Mouse (Mus musculus) liver, adult 2 months (tissue): Measurements from ENCODE around the gene Sema5a. TPM values are rescaled to one million over a fixed set of nuclear protein-coding genes. Genes with fewer than 3 reads are reported as not detected.

Experiments used
- DNase-seq: peaks from one replicate; pipeline ENCODE4 v3.0.0-alpha.2; 2011; ENCODE audit warnings: low read depth, low spot score; ENCODE audit errors: extremely low read depth
- H3K27ac ChIP-seq: fragments of 200-500 bp; replicated peaks from 2 replicates; pipeline ENCODE4 v1.5.1; 2012; ENCODE audit warnings: low read depth, mild to moderate bottlenecking, control low read depth, inconsistent platforms, low read length; ENCODE audit not compliant: insufficient read depth
- H3K27me3 ChIP-seq: fragments of 200-500 bp; 2 replicates; pipeline ENCODE4 v1.6.1; 2012; ENCODE audit warnings: mild to moderate bottlenecking, moderate library complexity, low read length, inconsistent platforms; ENCODE audit not compliant: control insufficient read depth, insufficient read depth
- H3K36me3 ChIP-seq: fragments of 200-500 bp; 2 replicates; pipeline ENCODE4 v1.6.1; 2012; ENCODE audit warnings: low read length, inconsistent platforms; ENCODE audit not compliant: control insufficient read depth, insufficient read depth
- H3K4me1 ChIP-seq: fragments of 200-500 bp; 2 replicates; pipeline ENCODE4 v1.6.1; 2011; ENCODE audit warnings: low read length; ENCODE audit not compliant: control insufficient read depth, insufficient read depth
- H3K4me3 ChIP-seq: fragments of 200-500 bp; 2 replicates; pipeline ENCODE4 v1.5.1; 2011; ENCODE audit warnings: low read depth, mild to moderate bottlenecking, control low read depth, low read length, moderate library complexity; ENCODE audit not compliant: insufficient read depth
- H3K79me2 ChIP-seq: fragments of 200-500 bp; 2 replicates; pipeline ENCODE4 v1.6.1; 2012; ENCODE audit warnings: inconsistent platforms, mild to moderate bottlenecking, low read length, moderate library complexity; ENCODE audit not compliant: control insufficient read depth, insufficient read depth
- H3K9ac ChIP-seq: fragments of 200-500 bp; 2 replicates; pipeline ENCODE4 v1.6.1; 2012; ENCODE audit warnings: low read depth, mild to moderate bottlenecking, control low read depth, inconsistent platforms, low read length
- CTCF ChIP-seq: fragments of 200-500 bp; IDR thresholded peaks from 2 replicates; pipeline ENCODE4 v1.5.1; 2011; ENCODE audit warnings: low read depth, low read length, control low read depth
- POLR2A ChIP-seq: fragments of 200-500 bp; IDR thresholded peaks from 2 replicates; pipeline ENCODE4 v1.6.1; 2011; ENCODE audit warnings: low read length, control low read depth; ENCODE audit not compliant: insufficient read depth; ENCODE audit errors: extremely low read depth
- WGBS: fragments of 180-500 bp; shearing (Covaris S2); methylation state at CpG from one replicate; pipeline ENCODE4 v1.1.7; 2018; 5-methylcytosine and 5-hydroxymethylcytosine counted together
- polyA plus RNA-seq: library from polyadenylated mRNA; depleted of rRNA; stranded (reverse); fragments of >200 nt; gene quantifications from 2 replicates; pipeline ENCODE4 v1.2.3, GENCODE M21; 2012; rRNA removed
- total RNA-seq: library from RNA; depleted of rRNA; stranded (reverse); fragments of >200 nt; gene quantifications from 2 replicates; pipeline ENCODE4 v1.2.3, GENCODE M21; 2014; rRNA removed

Sema5a gene
- total and polyA plus RNA-seq, 2 experiments: 0.22 to 0.46 TPM

- H3K4me1 ChIP-seq: no peaks in the 10 kb centered on the region
- 94% methylated on average over 1 of the region's 1 CpGs for WGBS
- H3K9ac ChIP-seq: no peak overlapping the region
- no peak for DNase-seq
- H3K79me2 ChIP-seq: no peaks in the 10 kb centered on the region
- H3K27ac ChIP-seq: no peak overlapping the region
- TF ChIP-seq POLR2A (no peak), CTCF (no peak)
- no peaks in the 10 kb centered on the region for H3K27me3 ChIP-seq
- no peaks in the 10 kb centered on the region for H3K36me3 ChIP-seq
- H3K4me3 ChIP-seq: no peak overlapping the region
Measured at GRCm38 (mm10) chr15:32718964-32719311, 474.3 kb downstream of the Sema5a start.

GRCm38 (mm10) chr15:32730839-32731238, 486.2 kb downstream of the Sema5a start:
- Histone ChIP-seq H3K79me2 (no peaks in the 10 kb centered on the region), H3K27ac (no peak overlapping the region), H3K4me3 (no peak overlapping the region), H3K9ac (no peak overlapping the region), H3K36me3 (no peaks in the 10 kb centered on the region), H3K27me3 (no peaks in the 10 kb centered on the region), H3K4me1 (no peaks in the 10 kb centered on the region)
- 31% methylated on average over 3 of the region's 3 CpGs for WGBS
- DNase-seq: no peak
- peak; percentile 14; the same call in 1 of the 2 replicates for TF ChIP-seq CTCF
- no peak for TF ChIP-seq POLR2A

Other genes starting within 250 kb of the Sema5a start
- gene Tas2r119, start 67.5 kb upstream of the Sema5a start, total RNA-seq: not detected in 2 replicates
- not detected in 2 replicates for gene Tas2r119, start 67.5 kb upstream of the Sema5a start, polyA plus RNA-seq